Mouse (Mus musculus) myocyte (in vitro differentiated cells): ENCODE measurements around the gene Smok2b. TPM values are rescaled to one million over a fixed set of nuclear protein-coding genes. Genes with fewer than 3 reads are reported as not detected.
"Not testable (repeated sequence)": the region's sequence is repeated elsewhere in the genome, so short reads cannot be mapped to it uniquely, and the experiment has no call there.

Source experiments
- H3K27me3 ChIP-seq: one replicate; pipeline ENCODE4 v1.6.1; 2011; ENCODE audit not compliant: control insufficient read depth, insufficient read depth, insufficient read length
- H3K36me3 ChIP-seq: one replicate; pipeline ENCODE4 v1.6.1; 2011; ENCODE audit not compliant: control insufficient read depth, insufficient read depth
- H3K4me2 ChIP-seq: one replicate; pipeline ENCODE4 v1.6.1; 2011; ENCODE audit warnings: low read depth, control low read depth
- H3K4me3 ChIP-seq: one replicate; pipeline ENCODE4 v1.5.1; 2011; ENCODE audit warnings: mild to moderate bottlenecking, control low read depth, moderate library complexity
- H3K79me2 ChIP-seq: one replicate; pipeline ENCODE4 v1.6.1; 2011; ENCODE audit not compliant: control insufficient read depth, insufficient read depth
- H3ac ChIP-seq: one replicate; pipeline ENCODE4 v1.6.1; 2011; ENCODE audit not compliant: control insufficient read depth, insufficient read length
- polyA plus RNA-seq: library from polyadenylated mRNA; unstranded; fragments of >200 nt; fragmentation: generic; extraction: Trizol; gene quantifications from one replicate; pipeline ENCODE4 v1.2.1, GENCODE M21; 2012; ENCODE audit warnings: missing spikeins

Smok2b gene
- polyA plus RNA-seq, 1 experiment, result not detected

GRCm38 (mm10) chr17:13240807-13241727 lies 11.0 kb downstream of the Smok2b start:
- H3K27me3 ChIP-seq, H3K79me2 ChIP-seq, H3K36me3 ChIP-seq, H3K4me3 ChIP-seq, H3K4me2 ChIP-seq, H3ac ChIP-seq: not testable (repeated sequence)

DNA sequence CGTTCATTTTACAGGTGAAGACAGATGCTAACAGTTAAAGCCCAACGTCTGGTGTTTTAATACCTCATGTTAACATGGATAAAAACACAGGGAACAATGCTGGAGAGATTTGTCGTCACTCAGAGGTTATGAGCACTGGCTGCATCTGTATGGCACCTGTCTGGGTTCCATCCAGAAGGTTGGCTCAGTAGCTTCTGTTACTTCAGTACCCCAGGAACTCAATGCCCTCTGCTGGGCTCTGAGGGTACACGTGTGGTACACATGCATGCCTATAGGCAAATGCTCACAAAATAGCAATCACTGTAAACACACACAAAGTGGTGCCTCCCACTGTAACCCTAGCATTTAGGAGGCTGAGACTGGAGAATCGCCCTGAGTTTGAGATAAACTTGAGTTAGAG lies 24.7 kb downstream of the Smok2b start:
- H3K4me2 ChIP-seq, H3K27me3 ChIP-seq, H3K4me3 ChIP-seq, H3K79me2 ChIP-seq, H3K36me3 ChIP-seq, H3ac ChIP-seq: not testable (repeated sequence)

Other genes starting within 250 kb of the Smok2b start
- 21.3 TPM for gene Wtap, start 236.1 kb upstream of the Smok2b start, polyA plus RNA-seq
- gene Sod2, start 223.4 kb upstream of the Smok2b start, polyA plus RNA-seq, result 172 TPM
- gene Gpr31b, start 178.0 kb upstream of the Smok2b start, polyA plus RNA-seq, result not detected
- not detected for gene Tcp10b, start 169.2 kb upstream of the Smok2b start, polyA plus RNA-seq
- gene Unc93a, start 98.4 kb upstream of the Smok2b start, polyA plus RNA-seq, result not detected
- gene Smok2a, start 9.1 kb upstream of the Smok2b start, polyA plus RNA-seq, result not detected
- not detected for gene Tcp10c, start 124.3 kb downstream of the Smok2b start, polyA plus RNA-seq